Mouse (Mus musculus) cerebellum, adult 9-11 months (tissue): ENCODE data around the gene Rab5if.
"Not testable (repeated sequence)": the region's sequence is repeated elsewhere in the genome, so short reads cannot be mapped to it uniquely, and the experiment has no call there.

Source experiments
- DNase-seq: peaks from one replicate; pipeline ENCODE4 v3.0.0; 2022

Gene Rab5if

GRCm38 (mm10) chr2:156862772-156863486 lies at the start of gene Rab5if:
Gene Rab5if, plus strand, starts transcription at chr2:156863128.
- peak; percentile 98 for DNase-seq

- DNase-seq: no peak
These were observed 48.6 kb upstream of the Rab5if start for GRCm38 (mm10) chr2:156814344-156814801.

- DNase-seq: no peak
These were observed 48.0 kb upstream of the Rab5if start for GRCm38 (mm10) chr2:156814893-156815292.

GRCm38 (mm10) chr2:156815412-156815811 lies 47.5 kb upstream of the Rab5if start:
- DNase-seq: no peak

- DNase-seq: no peak
These were observed 46.8 kb upstream of the Rab5if start for GRCm38 (mm10) chr2:156816116-156816515.

- DNase-seq: not testable (repeated sequence)
These were observed 37.8 kb upstream of the Rab5if start for GRCm38 (mm10) chr2:156825128-156825527.

- DNase-seq: no peak
These were observed 28.6 kb upstream of the Rab5if start for GRCm38 (mm10) chr2:156834336-156834735.

GRCm38 (mm10) chr2:156838839-156839238 lies 24.1 kb upstream of the Rab5if start:
- DNase-seq: no peak

- no peak for DNase-seq
These were observed 23.4 kb upstream of the Rab5if start, which contains the start of gene Tgif2 for GRCm38 (mm10) chr2:156839319-156840191. Gene Tgif2, plus strand, starts transcription at chr2:156840007.

- no peak for DNase-seq
These were observed 22.5 kb upstream of the Rab5if start for GRCm38 (mm10) chr2:156840301-156841027.

GRCm38 (mm10) chr2:156841028-156841840 lies 21.7 kb upstream of the Rab5if start:
- no peak for DNase-seq

GRCm38 (mm10) chr2:156841841-156842706 lies 20.9 kb upstream of the Rab5if start:
- no peak for DNase-seq

GRCm38 (mm10) chr2:156842711-156843110 lies 20.2 kb upstream of the Rab5if start:
- DNase-seq: no peak

- no peak for DNase-seq
These were observed 19.6 kb upstream of the Rab5if start for GRCm38 (mm10) chr2:156843331-156843730.

- DNase-seq: no peak
These were observed 18.2 kb upstream of the Rab5if start for GRCm38 (mm10) chr2:156844715-156845114.

GRCm38 (mm10) chr2:156847653-156848052 lies 15.3 kb upstream of the Rab5if start:
- no peak for DNase-seq

GRCm38 (mm10) chr2:156848526-156849182 lies 14.3 kb upstream of the Rab5if start:
- DNase-seq: no peak

GRCm38 (mm10) chr2:156850505-156850904 lies 12.4 kb upstream of the Rab5if start:
- DNase-seq: no peak

- DNase-seq: not testable (repeated sequence)
These were observed 9.3 kb upstream of the Rab5if start for GRCm38 (mm10) chr2:156853584-156853983.

- DNase-seq: not testable (repeated sequence)
These were observed 8.7 kb upstream of the Rab5if start for GRCm38 (mm10) chr2:156853999-156854771.
